Mouse (Mus musculus): ENCODE results near the gene Dock4.

- TF ChIP-seq MEF2A (IDR thresholded peaks at IDR 0.05; ENCODE audit: borderline replicate concordance, low read depth, low read length) (no peak), POLR2A (IDR thresholded peaks at IDR 0.05; ENCODE audit: low read depth, low read length) (no peak), USF1 (IDR thresholded peaks at IDR 0.05; ENCODE audit: low read depth, low read length) (no peak), TCF12 (IDR thresholded peaks at IDR 0.05; ENCODE audit: low read depth, low read length) (no peak), CTCF (conservative IDR thresholded peaks at IDR 0.05 in 1 of 2, IDR thresholded peaks at IDR 0.05 in 1 of 2; ENCODE audit: low read depth in 2 of 2, low read length in 2 of 2) (no peak), ZMIZ1 (IDR thresholded peaks at IDR 0.05; ENCODE audit: low read depth, low read length) (no peak), HCFC1 (IDR thresholded peaks at IDR 0.05; ENCODE audit: low read depth, low read length) (no peak), TBP (conservative IDR thresholded peaks at IDR 0.05; ENCODE audit: low read depth, low read length) (no peak), NELFE (IDR thresholded peaks at IDR 0.05; ENCODE audit: low read depth, low read length) (no peak), IRF4 (IDR thresholded peaks at IDR 0.05; ENCODE audit: low read depth, low read length) (no peak), MAX (IDR thresholded peaks at IDR 0.05; ENCODE audit: low read length) (no peak)
These were observed 124.5 kb downstream of the Dock4 start for GRCm38 (mm10) chr12:40570250-40570649.

Data from CH12.LX (cell line).